Comparison of ENCODE assay signal across 9 mouse cellular contexts in genomic region chrX:72655789-72656188, GRCm38 (mm10). TPM values are rescaled to one million over a fixed set of nuclear protein-coding genes. Genes with fewer than 3 reads are reported as not detected.
DNase-seq lines count a peak whose midpoint lies in the region; ATAC-seq lines count a peak whose summit lies in the region.
"Had no signal": no experiment of that assay in that cellular context is flagged by ENCODE, and none has a peak within 500 bp of the region (broad histone marks: within the 10 kb centered on the region; RNA-seq: fewer than 3 reads in every experiment).

No protein-coding gene starts in this region.

- no peaks in the 10 kb centered on the region for H3K4me1 ChIP-seq in heart, embryonic 11.5 days (ENCODE audit: control insufficient read depth, insufficient read depth, low read length)
- no peaks in the 10 kb centered on the region; the same call in 1 of the 2 replicates for H3K4me1 ChIP-seq in hindbrain, embryonic 15.5 days (replicated peaks)
- H3K4me1 ChIP-seq in midbrain, embryonic 16.5 days (ENCODE audit: control insufficient read depth, insufficient read depth, low read length) = no peaks in the 10 kb centered on the region
- H3K4me1 ChIP-seq: megakaryocyte, embryonic 14.5 days had no signal

- H3K9ac ChIP-seq in heart, embryonic 11.5 days (ENCODE audit: low read depth, low read length) = no peak overlapping the region
- peak overlapping the region; percentile 59 for H3K9ac ChIP-seq in hindbrain, embryonic 15.5 days
- peak overlapping the region; percentile 67 for H3K9ac ChIP-seq in midbrain, embryonic 16.5 days (ENCODE audit: low read depth, low read length)

- WGBS in heart, embryonic 11.5 days (ENCODE audit: insufficient replicate concordance) = 12% methylated on average over 11 of the region's 11 CpGs
- WGBS in hindbrain, embryonic 15.5 days = 13% methylated on average over 6 of the region's 11 CpGs
- WGBS in midbrain, embryonic 16.5 days = 9% methylated on average over 7 of the region's 11 CpGs

- peak overlapping the region; percentile 31 for H3K4me3 ChIP-seq in heart, embryonic 11.5 days (ENCODE audit: low read depth, low read length)
- peak overlapping the region; percentile 44 for H3K4me3 ChIP-seq in hindbrain, embryonic 15.5 days
- H3K4me3 ChIP-seq in midbrain, embryonic 16.5 days (ENCODE audit: low read depth, low read length) = peak overlapping the region; percentile 49
- H3K4me3 ChIP-seq: megakaryocyte, embryonic 14.5 days had no signal

- H3K9me3 ChIP-seq in heart, embryonic 11.5 days (replicated peaks; ENCODE audit: control insufficient read depth, low read length) = no peaks in the 10 kb centered on the region
- H3K9me3 ChIP-seq in hindbrain, embryonic 15.5 days = no peaks in the 10 kb centered on the region
- no peaks in the 10 kb centered on the region for H3K9me3 ChIP-seq in midbrain, embryonic 16.5 days (replicated peaks; ENCODE audit: control insufficient read depth, low read length, poor library complexity, severe bottlenecking)
- H3K9me3 ChIP-seq: megakaryocyte, embryonic 14.5 days had no signal

- DNase-seq in heart, adult 18-20 months = no peak
- peak; percentile 4 for DNase-seq in brain, embryonic 18.5 days (ENCODE audit: low read depth, low spot score)
- DNase-seq in gastrocnemius, adult 8-10 months (ENCODE audit: low spot score in 2 of 2) = no peak
- DNase-seq in ovary, adult 18-20 months (ENCODE audit: low spot score) = no peak

- H3K27ac ChIP-seq in heart, embryonic 11.5 days (ENCODE audit: low read depth, low read length) = no peak overlapping the region
- peak overlapping the region; percentile 80 for H3K27ac ChIP-seq in hindbrain, embryonic 15.5 days (replicated peaks)
- peak overlapping the region; percentile 77 for H3K27ac ChIP-seq in midbrain, embryonic 16.5 days (ENCODE audit: low read length)

- H3K4me2 ChIP-seq in heart, embryonic 11.5 days = peak overlapping the region; percentile 56
- H3K4me2 ChIP-seq in hindbrain, embryonic 15.5 days = peak overlapping the region; percentile 56
- H3K4me2 ChIP-seq in midbrain, embryonic 16.5 days (ENCODE audit: low read length) = peak overlapping the region; percentile 52

- H3K36me3 ChIP-seq in heart, embryonic 11.5 days (ENCODE audit: control insufficient read depth, insufficient read depth, low read length) = no peaks in the 10 kb centered on the region
- no peaks in the 10 kb centered on the region for H3K36me3 ChIP-seq in hindbrain, embryonic 15.5 days
- no peaks in the 10 kb centered on the region for H3K36me3 ChIP-seq in midbrain, embryonic 16.5 days (ENCODE audit: control insufficient read depth, insufficient read depth, low read length)

- no peak for ATAC-seq in heart, embryonic 11.5 days (replicated peaks; ENCODE audit: insufficient number of reproducible peaks, low FRiP score, low TSS enrichment)
- ATAC-seq in hindbrain, embryonic 15.5 days (ENCODE audit: low FRiP score, low read depth) = peak; percentile 91
- peak; percentile 88 for ATAC-seq in midbrain, embryonic 16.5 days
- no peak for ATAC-seq in megakaryocyte, adult 5-6 weeks (ENCODE audit: poor library complexity, severe bottlenecking)

- peaks cover 9% of the 10 kb centered on the region for H3K27me3 ChIP-seq in heart, embryonic 11.5 days (ENCODE audit: control insufficient read depth, insufficient read depth, low read length)
- no peaks in the 10 kb centered on the region for H3K27me3 ChIP-seq in hindbrain, embryonic 15.5 days
- no peaks in the 10 kb centered on the region for H3K27me3 ChIP-seq in midbrain, embryonic 16.5 days (ENCODE audit: control insufficient read depth, insufficient read depth, low read depth, low read length)

RNA-seq across cellular contexts. Expression of gene Gabra3, which starts 0.9 kb away (rescaled TPM):
- polyA plus RNA-seq in heart, embryonic 11.5 days (2014; fragmentation: Nextera tagmentation; extraction: Ambion mirVana) = 0.43 and 0.70 TPM in 2 replicates
- under 1 TPM; 0.13 to 0.15 TPM for total RNA-seq in heart, adult 18-20 months (2021)
- 36.6 and 42.7 TPM in 2 replicates for polyA plus RNA-seq in hindbrain, embryonic 15.5 days (2015; fragmentation: Nextera tagmentation; extraction: Ambion mirVana)
- polyA plus RNA-seq in midbrain, embryonic 16.5 days (2015; fragmentation: Nextera tagmentation; extraction: Ambion mirVana) = 63.4 and 72.4 TPM in 2 replicates
- total RNA-seq in megakaryocyte, adult 5-6 weeks (2015) = not detected in 2 replicates
- total RNA-seq in megakaryocyte, adult 5-6 weeks (2017) = not detected in 2 replicates
- under 1 TPM; 0.15 to 0.22 (median 0.18) TPM for total RNA-seq in gastrocnemius, adult 8-10 months (2022)

Comparison
In these comparisons a context has a peak if more than half of its experiments do, and no peak if none do; other contexts are left out.
1. ATAC-seq: peak in hindbrain, embryonic 15.5 days (single experiment) and midbrain, embryonic 16.5 days (single experiment); none in heart, embryonic 11.5 days (single experiment) and megakaryocyte, adult 5-6 weeks (single experiment).
2. Peak in every context shown above with its lines, with median percentiles within 50 percentile points of each other: H3K4me2 ChIP-seq and H3K4me3 ChIP-seq.